Mouse (Mus musculus) adrenal gland, adult (tissue): ENCODE measurements around the gene Vwc2l.

ENCODE experiments used
- DNase-seq, 2 experiments: peaks; one replicate each; pipeline ENCODE4 v3.0.0; 2022 to 2023; ENCODE audit warnings: low spot score in 1 of 2; ENCODE audit not compliant: inconsistent age in 2 of 2

Gene Vwc2l

GRCm38 (mm10) chr1:70907366-70907765 is 181.9 kb downstream of the Vwc2l start:
- DNase-seq, result no peak

GRCm38 (mm10) chr1:70911235-70911634 is 185.7 kb downstream of the Vwc2l start:
- no peak for DNase-seq

DNA sequence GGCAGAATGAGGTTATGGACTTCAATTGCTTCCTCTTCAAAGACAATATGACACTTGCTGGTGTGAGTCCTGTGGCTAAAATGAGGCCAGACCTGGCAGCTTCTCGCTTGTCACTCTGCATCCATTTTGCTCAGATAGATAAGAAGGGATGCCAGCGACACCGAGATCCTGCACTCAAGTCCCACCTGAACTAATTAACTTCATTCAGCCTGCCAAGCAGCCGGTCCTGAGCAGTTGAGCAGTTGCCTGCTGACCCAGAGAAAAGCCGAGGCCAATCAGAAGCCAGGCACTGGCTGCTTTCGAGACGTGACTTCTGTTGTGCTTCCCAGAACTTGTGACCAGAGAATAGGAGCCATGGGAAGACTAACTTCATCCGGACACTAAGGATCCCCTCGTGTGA is 187.6 kb downstream of the Vwc2l start:
- DNase-seq, result no peak

DNA sequence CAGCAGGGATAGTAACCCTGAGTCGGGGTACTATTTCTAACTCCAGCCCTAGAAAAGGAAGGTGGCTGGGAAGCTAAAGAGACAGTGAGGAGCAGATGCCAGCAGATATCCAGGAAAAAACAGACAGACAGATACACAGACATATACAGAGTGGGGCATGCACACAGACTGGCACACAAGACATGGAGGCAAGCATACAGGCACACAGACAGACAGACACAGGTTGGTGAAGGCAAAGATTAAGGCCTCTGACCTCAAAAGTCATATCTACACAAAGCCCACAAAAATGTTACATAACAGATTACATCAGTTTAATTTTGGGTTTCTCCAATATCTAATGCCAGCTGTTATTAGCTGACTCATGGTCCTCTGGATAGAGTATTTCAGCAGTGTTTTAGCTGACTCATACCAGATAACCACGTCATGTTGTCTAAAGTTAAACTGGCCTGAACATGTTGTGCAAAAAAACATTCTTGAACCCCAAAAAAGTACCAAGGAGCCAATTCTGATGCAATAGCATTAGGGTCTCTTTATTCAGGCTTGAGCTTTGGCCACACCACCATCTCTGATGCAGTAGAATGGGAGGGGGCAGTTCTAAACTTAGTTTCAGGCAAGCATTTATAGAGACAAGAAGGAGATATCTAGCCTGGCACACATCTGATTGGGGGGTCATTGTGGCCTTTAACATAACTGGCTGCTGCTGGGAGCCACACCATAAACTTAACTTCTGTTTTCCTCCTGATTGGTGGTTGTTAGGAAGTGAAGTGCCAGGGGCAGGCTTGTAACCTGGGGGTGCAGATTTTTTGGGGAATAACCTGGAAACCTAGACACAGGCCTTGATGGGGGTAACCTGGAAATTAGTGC is 192.9 kb downstream of the Vwc2l start:
- DNase-seq, result peak; percentile 9 to 66

DNA sequence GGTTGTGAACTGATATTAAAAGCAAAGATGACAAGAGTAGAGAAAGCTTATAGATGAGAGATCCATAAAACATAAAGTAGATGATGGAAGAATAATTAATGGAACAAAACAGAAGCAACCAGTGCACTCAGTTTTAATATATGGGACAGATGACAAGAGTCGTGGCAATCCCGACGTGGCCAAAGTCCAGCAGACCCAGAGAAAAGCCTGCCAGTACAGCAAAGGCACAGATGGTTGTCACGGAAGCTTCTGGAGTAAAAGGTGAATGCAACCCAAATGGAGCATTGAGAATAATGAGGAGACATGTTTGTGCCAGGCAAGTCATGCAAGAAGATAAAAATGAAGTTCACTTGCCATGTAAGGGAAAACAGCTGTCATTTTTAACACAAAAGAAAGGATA is 207.5 kb downstream of the Vwc2l start:
- no peak for DNase-seq
